Mouse (Mus musculus) intestine, postnatal 0 days (tissue): ENCODE data around the gene Cdh26. TPM values are rescaled to one million over a fixed set of nuclear protein-coding genes. Genes with fewer than 3 reads are reported as not detected.

ENCODE experiments used
- ATAC-seq: fragments of 200-750 bp; cut with Nextera tagmentation; 2 replicates; pipeline ENCODE4 v1.8.0; 2017; ENCODE audit warnings: mild to moderate bottlenecking, moderate TSS enrichment, moderate library complexity
- H3K27ac ChIP-seq: fragments of 300-500 bp; sonication (generic); 2 replicates; pipeline ENCODE4 v1.5.1; 2014; ENCODE audit warnings: mild to moderate bottlenecking, low read depth, low read length, moderate library complexity
- H3K27me3 ChIP-seq: fragments of 300-500 bp; sonication (generic); replicated peaks from 2 replicates; pipeline ENCODE4 v1.6.1; 2014; ENCODE audit warnings: low read length, mixed read lengths; ENCODE audit not compliant: control insufficient read depth, insufficient read depth
- H3K36me3 ChIP-seq: fragments of 300-500 bp; sonication (generic); 2 replicates; pipeline ENCODE4 v1.6.1; 2014; ENCODE audit warnings: mild to moderate bottlenecking, moderate library complexity; ENCODE audit not compliant: control insufficient read depth, insufficient read depth
- H3K4me1 ChIP-seq: fragments of 300-500 bp; sonication (generic); replicated peaks from 2 replicates; pipeline ENCODE4 v1.6.1; 2014; ENCODE audit warnings: antibody characterized with exemption, low read length, mixed read lengths; ENCODE audit not compliant: control insufficient read depth, insufficient read depth
- H3K4me2 ChIP-seq: fragments of 300-500 bp; sonication (generic); replicated peaks from 2 replicates; pipeline ENCODE4 v1.6.1; 2014; ENCODE audit warnings: low read depth, mild to moderate bottlenecking, moderate library complexity
- H3K4me3 ChIP-seq: fragments of 300-500 bp; sonication (generic); 2 replicates; pipeline ENCODE4 v1.5.1; 2014; ENCODE audit warnings: low read depth, low read length
- H3K9ac ChIP-seq: fragments of 300-500 bp; sonication (generic); 2 replicates; pipeline ENCODE4 v1.6.1; 2014; ENCODE audit warnings: mild to moderate bottlenecking, low read depth, low read length
- H3K9me3 ChIP-seq: fragments of 300-500 bp; sonication (generic); 2 replicates; pipeline ENCODE4 v1.6.1; 2016; ENCODE audit warnings: mixed run types; ENCODE audit not compliant: control insufficient read depth
- CTCF ChIP-seq: sonication (generic); IDR thresholded peaks from 2 replicates; pipeline ENCODE4 v1.5.1; 2016; ENCODE audit warnings: low read depth, mild to moderate bottlenecking, control low read depth, antibody characterized with exemption, moderate library complexity
- WGBS: fragments of 180-500 bp; shearing (Covaris S2); extraction: QIAGEN DNeasy Blood & Tissue Kit; methylation state at CpG from one replicate; pipeline ENCODE4 v1.1.7; 2014; 5-methylcytosine and 5-hydroxymethylcytosine counted together
- polyA plus RNA-seq: library from polyadenylated mRNA; unstranded; fragments of >200 nt; fragmentation: Nextera tagmentation; extraction: Ambion mirVana; gene quantifications from 2 replicates; pipeline ENCODE4 v1.2.1, GENCODE M21; 2015

The Cdh26 gene
- polyA plus RNA-seq, 1 experiment from 2014 or later, result 0.43 TPM

DNA sequence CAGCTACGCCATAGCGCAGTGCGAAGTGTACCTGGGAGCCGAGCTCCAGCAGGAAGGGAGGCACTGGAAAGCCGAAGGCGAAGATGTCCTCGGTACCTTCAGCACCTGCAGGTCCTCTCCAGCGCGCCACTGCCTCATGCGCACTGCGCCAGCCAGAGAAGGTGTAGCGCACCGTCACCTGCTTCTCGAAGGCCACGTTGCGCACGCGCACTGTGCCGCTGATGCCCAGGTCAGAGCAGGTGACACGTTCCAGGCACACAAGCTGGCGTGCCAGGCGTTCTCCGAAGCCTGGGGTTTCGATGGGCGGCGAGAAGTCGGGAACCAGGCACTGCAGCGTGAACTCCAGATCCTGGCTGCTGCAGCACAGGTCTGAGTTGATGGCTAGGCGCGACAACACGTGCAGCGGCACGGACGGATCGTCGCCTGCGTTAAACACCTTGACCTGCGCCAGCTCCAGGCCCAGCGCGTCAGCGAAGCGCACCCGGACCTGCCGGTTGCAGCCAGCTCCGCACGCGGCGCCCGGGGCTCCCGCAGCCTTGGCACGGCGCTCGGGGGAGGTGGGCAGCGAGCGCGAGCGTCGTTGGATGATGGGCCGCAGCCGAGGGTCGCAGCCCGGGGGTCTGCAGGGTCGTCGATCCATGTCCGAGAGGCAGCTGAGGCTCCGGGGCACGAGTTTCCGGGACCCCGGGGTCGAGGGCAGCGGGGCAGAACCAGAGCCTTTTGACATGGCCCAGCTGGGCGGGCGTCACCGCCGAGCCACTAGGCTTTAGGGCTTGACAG lies 16.7 kb upstream of the Cdh26 start:
- Histone ChIP-seq H3K27me3 (peaks cover 4% of the 10 kb centered on the region; the same call in 1 of the 2 replicates), H3K4me3 (peak overlapping the region; percentile 64), H3K27ac (no peak overlapping the region), H3K4me1 (0 out of 2 replicates have a peak, but pooled peaks cover 2% of the 10 kb centered on the region), H3K4me2 (peak overlapping the region; percentile 91), H3K9ac (peak overlapping the region; percentile 54), H3K36me3 (no peaks in the 10 kb centered on the region), H3K9me3 (no peaks in the 10 kb centered on the region)
- peak; percentile 55 for ATAC-seq
- no peak for TF ChIP-seq CTCF
- WGBS, result 14% methylated on average over 75 of the region's 75 CpGs

DNA sequence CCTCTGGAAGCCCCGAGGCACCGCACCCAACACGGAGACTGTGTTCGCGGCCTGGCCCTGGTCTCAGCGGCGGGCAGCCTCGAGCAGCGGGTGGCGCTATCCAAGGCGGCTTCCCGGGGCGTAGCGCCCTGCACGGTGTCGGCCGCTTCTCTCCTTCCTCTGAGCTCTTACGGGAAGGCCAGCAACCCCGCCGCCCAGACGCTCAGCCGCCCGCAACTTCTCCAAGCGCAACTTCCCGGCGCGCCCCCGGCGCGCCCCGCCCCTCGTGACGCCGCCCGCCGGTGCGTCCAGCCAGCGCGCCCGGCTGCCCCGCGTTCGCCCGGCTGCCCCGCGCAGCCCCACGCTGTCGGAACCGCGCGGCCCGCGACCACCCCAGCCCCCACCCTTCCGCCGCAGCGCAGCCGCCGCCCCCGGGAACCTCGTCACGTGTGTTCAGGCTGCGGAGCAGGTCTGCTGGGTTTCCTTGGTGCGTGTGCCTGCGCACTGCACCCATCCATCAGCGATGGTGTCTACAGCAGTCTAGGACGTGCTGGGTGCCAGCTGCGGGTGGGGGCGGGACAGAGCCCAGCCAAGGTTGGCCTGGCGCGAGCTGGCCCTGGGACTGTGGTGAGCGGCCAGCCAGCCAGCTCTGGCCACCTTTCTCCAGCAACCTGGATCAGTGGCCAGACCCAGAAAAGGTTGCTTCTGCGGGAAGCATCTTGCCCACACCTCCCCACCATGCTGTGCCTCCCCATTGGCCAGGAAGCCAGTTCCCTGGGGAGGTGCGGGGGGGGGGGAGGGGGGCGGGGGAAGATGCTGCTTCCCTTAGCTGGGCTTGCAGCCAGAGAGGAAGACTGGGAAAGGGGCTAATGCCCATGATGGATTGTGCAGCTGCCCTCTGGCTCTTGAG lies 15.8 kb upstream of the Cdh26 start, which contains the start of the genes Ppp1r3d and Fam217b:
Ppp1r3d (minus strand) TSS at position 212 of the 889 bp plus-strand sequence.
Fam217b (plus strand) TSS at position 264 of the 889 bp plus-strand sequence.
- H3K9me3 ChIP-seq, result no peaks in the 10 kb centered on the region
- TF ChIP-seq CTCF, result peak; percentile 51
- H3K4me2 ChIP-seq, result peak within 1 kb of the TSS; percentile 91
- H3K36me3 ChIP-seq, result no peaks in the 10 kb centered on the region
- H3K9ac ChIP-seq, result peak within 1 kb of the TSS; percentile 54
- 0 out of 2 replicates have a peak within 1 kb of the TSS, but pooled peaks have one; percentile 23 for H3K27ac ChIP-seq
- under 1% methylated on average over 67 of the region's 74 CpGs for WGBS
- peak within 1 kb of the TSS; percentile 64 for H3K4me3 ChIP-seq
- peaks cover 4% of the 10 kb centered on the region; the same call in 1 of the 2 replicates for H3K27me3 ChIP-seq
- 0 out of 2 replicates have a peak, but pooled peaks cover 2% of the 10 kb centered on the region for H3K4me1 ChIP-seq
- peak; percentile 67 for ATAC-seq

DNA sequence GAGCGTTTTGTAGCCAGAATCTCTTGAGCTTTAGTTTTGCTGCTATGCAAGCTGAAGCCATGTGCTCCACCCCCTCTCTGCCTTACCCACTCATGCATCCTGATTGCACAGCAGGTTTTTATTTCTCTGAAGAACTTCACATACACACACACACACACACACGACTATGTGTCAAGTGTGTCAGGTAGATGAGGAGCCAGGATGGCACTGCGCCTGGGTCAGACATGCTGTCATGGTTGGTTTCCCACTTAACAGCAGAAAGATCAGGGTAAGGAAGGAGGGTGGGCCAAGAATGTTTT lies 15.2 kb upstream of the Cdh26 start:
- Histone ChIP-seq H3K9ac (no peak overlapping the region), H3K4me3 (peak overlapping the region; percentile 64; the same call in 1 of the 2 replicates), H3K9me3 (no peaks in the 10 kb centered on the region), H3K27ac (no peak overlapping the region), H3K27me3 (peaks cover 4% of the 10 kb centered on the region; the same call in 1 of the 2 replicates), H3K4me2 (peak overlapping the region; percentile 91), H3K4me1 (0 out of 2 replicates have a peak, but pooled peaks cover 2% of the 10 kb centered on the region), H3K36me3 (0 out of 2 replicates have a peak, but pooled peaks cover 1% of the 10 kb centered on the region)
- WGBS, result 40% methylated on average over 3 of the region's 3 CpGs
- TF ChIP-seq CTCF, result no peak
- no peak for ATAC-seq

DNA sequence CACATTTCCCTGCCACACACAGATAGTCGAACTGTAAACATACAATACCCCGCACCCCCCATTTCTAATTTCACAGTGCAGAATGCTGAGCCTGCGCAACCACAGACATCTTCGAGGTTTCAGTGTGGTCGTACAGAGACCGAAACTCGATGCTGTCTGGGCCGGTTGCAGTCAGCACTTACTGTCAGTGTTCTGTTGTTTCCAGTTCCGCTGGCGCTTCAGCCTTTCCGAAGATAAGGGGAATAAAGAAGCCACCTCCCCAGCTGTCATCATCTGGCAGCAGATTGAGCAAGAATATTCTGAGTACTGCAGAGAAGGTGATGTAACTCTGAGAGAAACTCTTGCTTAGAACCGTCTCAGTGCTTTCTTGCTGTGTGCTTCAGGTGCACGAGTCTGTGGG lies 13.9 kb upstream of the Cdh26 start:
- Histone ChIP-seq H3K4me3 (no peak overlapping the region), H3K9ac (no peak overlapping the region), H3K36me3 (0 out of 2 replicates have a peak, but pooled peaks cover 6% of the 10 kb centered on the region), H3K27ac (no peak overlapping the region), H3K9me3 (no peaks in the 10 kb centered on the region), H3K27me3 (peaks cover 7% of the 10 kb centered on the region; the same call in 1 of the 2 replicates), H3K4me2 (no peak overlapping the region), H3K4me1 (0 out of 2 replicates have a peak, but pooled peaks cover 2% of the 10 kb centered on the region)
- no peak for TF ChIP-seq CTCF
- WGBS, result 61% methylated on average over 13 of the region's 13 CpGs
- ATAC-seq, result no peak

DNA sequence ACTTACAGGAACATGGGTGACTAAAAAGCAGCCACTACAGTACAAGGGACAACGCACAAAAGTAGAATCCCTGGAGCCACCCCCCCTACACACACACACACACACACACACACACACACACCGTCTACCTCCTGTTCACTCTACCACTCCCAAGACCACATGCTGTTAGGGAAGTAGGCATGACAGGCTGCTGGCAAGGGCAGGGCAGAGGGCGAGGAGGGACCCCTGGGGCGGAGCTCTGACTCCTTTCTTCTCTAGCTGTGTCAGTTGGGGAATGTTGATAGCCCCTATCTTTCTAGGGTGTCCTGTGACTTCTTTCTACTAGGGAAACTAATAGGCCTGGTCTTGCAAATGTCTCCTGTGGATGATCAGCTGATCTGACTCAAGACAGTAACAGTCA lies 13.4 kb upstream of the Cdh26 start:
- 0 out of 2 replicates have a peak, but pooled peaks cover 2% of the 10 kb centered on the region for H3K4me1 ChIP-seq
- H3K4me2 ChIP-seq, result no peak overlapping the region
- no peak overlapping the region for H3K9ac ChIP-seq
- WGBS, result 70% methylated on average over 4 of the region's 4 CpGs
- H3K9me3 ChIP-seq, result no peaks in the 10 kb centered on the region
- no peak for ATAC-seq
- no peak overlapping the region for H3K27ac ChIP-seq
- no peak overlapping the region for H3K4me3 ChIP-seq
- H3K36me3 ChIP-seq, result 0 out of 2 replicates have a peak, but pooled peaks cover 6% of the 10 kb centered on the region
- no peak for TF ChIP-seq CTCF
- peaks cover 7% of the 10 kb centered on the region; the same call in 1 of the 2 replicates for H3K27me3 ChIP-seq

DNA sequence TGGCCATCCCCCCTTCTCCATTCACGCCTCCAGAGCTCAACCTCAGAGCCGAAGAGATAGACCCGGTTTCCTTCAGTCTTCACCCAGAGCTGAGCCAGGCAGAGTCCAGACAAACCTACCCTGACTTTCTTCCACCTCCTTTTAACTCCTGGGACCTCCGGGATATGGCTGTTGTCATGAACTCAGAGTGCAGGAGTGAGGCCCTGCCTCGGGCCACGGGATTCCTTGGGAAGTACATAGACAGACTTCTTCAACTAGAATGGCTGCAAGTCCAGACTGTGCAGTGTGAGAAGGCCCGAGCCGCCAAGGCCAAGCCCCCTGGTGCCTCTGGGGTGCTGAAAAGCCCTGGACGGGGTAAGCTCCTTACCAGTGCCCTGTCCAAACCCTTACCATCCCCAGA lies 9.8 kb upstream of the Cdh26 start:
- no peak for TF ChIP-seq CTCF
- Histone ChIP-seq H3K36me3 (0 out of 2 replicates have a peak, but pooled peaks cover 6% of the 10 kb centered on the region), H3K9me3 (no peaks in the 10 kb centered on the region), H3K27ac (no peak overlapping the region), H3K4me2 (no peak overlapping the region), H3K4me1 (no peaks in the 10 kb centered on the region), H3K4me3 (no peak overlapping the region), H3K27me3 (0 out of 2 replicates have a peak, but pooled peaks cover 3% of the 10 kb centered on the region), H3K9ac (no peak overlapping the region)
- WGBS, result 88% methylated on average over 9 of the region's 9 CpGs
- ATAC-seq, result no peak
